Mouse (Mus musculus): Measurements from ENCODE around the gene Ninl.

The Ninl gene

GRCm38 (mm10) chr2:150997618-150998017 lies 41.6 kb downstream of the Ninl start:
- DNase-seq (ENCODE audit: low spot score), result no peak

- DNase-seq (ENCODE audit: low spot score), result no peak
Observed at GRCm38 (mm10) chr2:150995324-150995723, 43.9 kb downstream of the Ninl start.

- DNase-seq (ENCODE audit: low spot score), result no peak
Observed at GRCm38 (mm10) chr2:150991050-150991449, 48.1 kb downstream of the Ninl start.

GRCm38 (mm10) chr2:150990506-150990905 lies 48.7 kb downstream of the Ninl start:
- DNase-seq (ENCODE audit: low spot score), result no peak

GRCm38 (mm10) chr2:150985359-150985758 lies 53.8 kb downstream of the Ninl start:
- no peak for DNase-seq (ENCODE audit: low spot score)

GRCm38 (mm10) chr2:150982051-150982450 lies 57.1 kb downstream of the Ninl start:
- no peak for DNase-seq (ENCODE audit: low spot score)

GRCm38 (mm10) chr2:150981524-150981923 lies 57.7 kb downstream of the Ninl start:
- DNase-seq (ENCODE audit: low spot score), result no peak

GRCm38 (mm10) chr2:150979861-150980620 lies 59.1 kb downstream of the Ninl start:
- no peak for DNase-seq (ENCODE audit: low spot score)

GRCm38 (mm10) chr2:150978791-150979190 lies 60.4 kb downstream of the Ninl start:
- no peak for DNase-seq (ENCODE audit: low spot score)

- no peak for DNase-seq (ENCODE audit: low spot score)
Observed at GRCm38 (mm10) chr2:150977676-150978075, 61.5 kb downstream of the Ninl start.

- DNase-seq (ENCODE audit: low spot score), result no peak
Observed at GRCm38 (mm10) chr2:150976871-150977270, 62.3 kb downstream of the Ninl start.

- no peak for DNase-seq (ENCODE audit: low spot score)
Observed at GRCm38 (mm10) chr2:150973401-150974115, 65.6 kb downstream of the Ninl start.

- no peak for DNase-seq (ENCODE audit: low spot score)
Observed at GRCm38 (mm10) chr2:150972681-150973080, 66.5 kb downstream of the Ninl start.

GRCm38 (mm10) chr2:150971856-150972255 lies 67.3 kb downstream of the Ninl start:
- DNase-seq (ENCODE audit: low spot score), result no peak

GRCm38 (mm10) chr2:150969231-150969630 lies 70.0 kb downstream of the Ninl start:
- DNase-seq (ENCODE audit: low spot score), result no peak

GRCm38 (mm10) chr2:150967491-150967890 lies 71.7 kb downstream of the Ninl start:
- DNase-seq (ENCODE audit: low spot score), result no peak

- DNase-seq (ENCODE audit: low spot score), result no peak
Observed at GRCm38 (mm10) chr2:150965951-150966350, 73.2 kb downstream of the Ninl start.

GRCm38 (mm10) chr2:150964641-150965040 lies 74.5 kb downstream of the Ninl start:
- DNase-seq (ENCODE audit: low spot score), result no peak

- DNase-seq (ENCODE audit: low spot score), result no peak
Observed at GRCm38 (mm10) chr2:150963246-150963645, 75.9 kb downstream of the Ninl start.

- DNase-seq (ENCODE audit: low spot score), result no peak
Observed at GRCm38 (mm10) chr2:150959521-150959920, 79.7 kb downstream of the Ninl start.

GRCm38 (mm10) chr2:150955859-150956258 lies 83.3 kb downstream of the Ninl start:
- no peak for DNase-seq (ENCODE audit: low spot score)

- no peak for DNase-seq (ENCODE audit: low spot score)
Observed at GRCm38 (mm10) chr2:150951201-150951600, 88.0 kb downstream of the Ninl start.

- no peak for DNase-seq (ENCODE audit: low spot score)
Observed at GRCm38 (mm10) chr2:150950056-150950455, 89.1 kb downstream of the Ninl start.

GRCm38 (mm10) chr2:150949652-150950051 lies 89.5 kb downstream of the Ninl start:
- DNase-seq (ENCODE audit: low spot score), result no peak

All from urinary bladder, postnatal 25 days (tissue).